Mouse (Mus musculus) ES-CJ7 (cell line): Measurements from ENCODE around the gene 9130213A22Rik.
"Not testable (repeated sequence)": the region's sequence is repeated elsewhere in the genome, so short reads cannot be mapped to it uniquely, and the experiment has no call there.

ENCODE experiments used
- DNase-seq: peaks from one replicate; pipeline ENCODE4 v3.0.0; 2011; ENCODE audit warnings: low read depth, low spot score

9130213A22Rik gene

DNA sequence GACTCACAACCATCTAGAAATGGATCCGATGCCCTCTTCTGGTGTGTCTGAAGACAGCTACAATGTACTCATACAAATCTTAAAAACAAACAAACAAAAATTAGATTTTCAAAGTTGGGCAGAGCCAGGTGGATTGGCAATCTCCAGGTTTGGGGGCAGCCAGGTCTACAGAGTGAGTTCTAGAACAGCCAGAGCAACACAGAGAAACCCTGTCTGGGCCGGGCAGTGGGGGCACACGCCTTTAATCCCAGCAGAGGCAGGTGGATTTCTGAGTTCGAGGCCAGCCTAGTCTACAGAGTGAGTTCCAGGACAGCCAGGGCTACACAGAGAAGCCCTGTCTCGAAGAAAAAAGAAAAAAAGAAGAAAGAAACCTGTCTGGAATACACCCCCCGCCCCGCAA lies 28.5 kb downstream of the 9130213A22Rik start:
- DNase-seq, result not testable (repeated sequence)

GRCm38 (mm10) chr11:69092871-69093270 lies 29.5 kb downstream of the 9130213A22Rik start:
- peak; percentile 60 for DNase-seq

DNA sequence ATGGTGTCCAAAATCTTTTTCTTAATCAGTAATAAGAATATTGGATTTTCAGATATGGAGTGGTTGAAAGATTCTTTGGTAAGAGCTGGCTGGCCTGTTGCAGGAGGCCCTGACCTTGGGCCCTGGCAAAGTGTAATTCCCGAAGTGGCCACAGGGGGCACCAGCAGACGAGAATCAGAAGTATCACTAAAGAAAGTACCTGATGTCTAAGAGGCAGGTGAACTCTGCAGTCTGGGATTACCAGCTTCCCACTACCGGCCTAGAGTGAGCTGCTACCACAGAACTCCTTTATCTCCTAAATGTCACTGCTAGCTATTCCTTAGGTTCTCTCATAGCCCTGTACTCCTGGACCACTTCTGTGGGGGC lies 30.0 kb downstream of the 9130213A22Rik start:
- DNase-seq, result peak; percentile 83

- no peak for DNase-seq
Measured at GRCm38 (mm10) chr11:69091566-69092385, 30.6 kb downstream of the 9130213A22Rik start.

DNA sequence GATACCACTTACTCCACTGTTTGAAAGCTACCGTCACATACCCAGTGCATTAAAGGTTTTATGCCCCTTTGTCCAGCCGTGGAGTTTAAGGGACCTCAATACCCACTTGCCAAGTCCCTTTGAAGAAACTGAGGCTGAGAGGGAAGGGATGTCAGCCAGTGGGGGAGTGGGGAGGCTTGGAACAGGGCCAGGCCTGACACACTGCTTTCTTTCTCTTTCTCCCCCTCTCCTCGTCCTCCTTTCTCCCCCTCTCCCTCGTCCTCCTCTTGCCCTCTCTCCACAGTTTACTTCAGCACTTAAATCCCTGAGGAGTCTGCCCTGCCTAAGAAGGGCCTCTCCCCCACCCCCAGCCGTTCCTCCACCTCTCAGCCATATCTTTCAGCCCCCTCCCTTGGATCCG lies 32.0 kb downstream of the 9130213A22Rik start:
- no peak for DNase-seq

DNA sequence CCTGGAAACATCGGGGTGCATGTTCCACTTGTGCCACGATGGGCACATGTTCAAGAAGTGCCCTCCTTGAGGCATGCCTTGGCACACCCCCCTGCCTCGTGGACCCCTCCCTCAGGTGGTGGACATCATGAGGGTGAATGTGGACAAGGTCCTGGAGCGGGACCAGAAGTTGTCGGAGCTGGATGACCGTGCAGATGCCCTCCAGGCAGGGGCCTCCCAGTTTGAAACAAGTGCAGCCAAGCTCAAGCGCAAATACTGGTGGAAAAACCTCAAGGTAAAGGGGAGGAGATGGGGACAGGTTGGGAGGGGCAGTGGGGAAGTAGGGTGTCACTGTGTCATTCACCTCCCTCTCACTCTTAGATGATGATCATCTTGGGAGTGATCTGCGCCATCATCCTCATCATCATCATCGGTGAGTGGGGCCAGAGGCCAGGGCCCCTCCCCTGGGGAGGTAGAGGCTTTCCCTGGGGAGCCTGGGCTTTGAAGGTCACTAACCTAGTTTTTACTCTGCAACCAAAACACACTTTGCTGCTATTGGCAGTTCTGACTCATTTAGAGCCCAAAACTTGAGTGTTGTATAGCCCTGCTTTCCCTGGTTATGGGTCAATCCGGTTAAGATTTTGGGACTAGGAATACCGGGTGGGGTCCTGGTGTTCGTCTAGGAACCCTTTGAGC lies 32.6 kb downstream of the 9130213A22Rik start:
- no peak for DNase-seq

GRCm38 (mm10) chr11:69088856-69089615 lies 33.4 kb downstream of the 9130213A22Rik start:
- DNase-seq, result no peak

GRCm38 (mm10) chr11:69088103-69088855 lies 34.1 kb downstream of the 9130213A22Rik start, which contains the start of gene Vamp2:
Gene Vamp2 (plus strand): TSS chr11:69088490.
- peak; percentile 81 for DNase-seq

DNA sequence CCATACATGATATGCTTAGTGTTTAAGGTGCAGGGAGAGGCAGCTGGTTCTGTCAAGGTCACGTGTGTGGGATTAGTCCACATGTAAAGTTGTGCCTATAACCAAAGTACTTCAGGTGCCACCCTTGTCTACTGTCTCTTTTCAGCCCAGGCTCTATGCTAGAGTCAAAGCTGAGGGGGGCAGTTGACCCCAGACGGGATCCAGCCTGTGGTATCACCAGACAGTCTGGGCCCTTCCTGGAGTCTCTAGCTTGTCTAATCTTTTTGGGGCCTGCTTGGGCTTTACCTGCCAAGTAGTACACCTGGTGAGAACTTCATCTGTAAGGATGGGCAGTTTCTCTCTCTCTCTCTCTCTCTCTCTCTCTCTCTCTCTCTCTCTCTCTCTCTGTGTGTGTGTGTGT lies 34.8 kb downstream of the 9130213A22Rik start:
- DNase-seq, result no peak

DNA sequence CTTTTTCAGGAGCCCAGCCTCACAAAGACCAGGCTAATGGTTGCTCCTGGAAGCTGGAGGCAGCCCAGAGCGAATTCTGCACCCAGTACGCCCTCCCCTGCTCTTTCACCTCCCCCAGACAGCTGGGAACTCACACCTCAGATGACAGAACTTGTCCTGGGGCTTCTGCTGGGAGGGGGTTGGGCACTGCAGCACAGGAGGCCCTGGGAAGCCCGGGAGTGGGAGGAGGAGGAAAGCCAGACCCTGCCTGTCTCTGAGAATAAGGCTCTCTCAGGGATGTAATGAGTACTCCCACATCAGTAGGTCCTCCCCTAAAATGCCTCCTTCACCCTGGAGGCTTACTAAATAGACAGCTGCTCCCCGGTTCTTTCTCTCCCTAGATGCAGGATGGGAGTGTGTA lies 35.3 kb downstream of the 9130213A22Rik start:
- no peak for DNase-seq

- no peak for DNase-seq
Measured at GRCm38 (mm10) chr11:69086390-69086789, 36.0 kb downstream of the 9130213A22Rik start.

DNA sequence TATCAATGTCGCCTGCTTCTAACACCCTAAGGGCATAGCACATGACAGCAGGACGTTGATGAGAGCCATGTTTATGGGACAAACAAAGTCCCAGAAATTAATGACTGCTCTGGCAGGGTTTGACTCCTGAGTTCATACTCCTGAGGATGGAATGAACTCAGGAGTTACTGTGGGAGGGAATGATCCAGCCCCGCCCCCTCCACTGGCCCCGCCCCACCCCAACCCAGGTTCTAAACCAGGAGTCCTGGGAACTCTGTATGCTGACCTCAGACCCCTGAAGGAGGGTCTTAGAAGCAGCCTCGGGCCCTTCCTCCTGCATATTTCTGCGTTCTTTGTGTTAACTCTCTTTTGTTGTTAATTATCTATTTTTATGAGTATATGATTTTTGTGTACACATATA lies 36.8 kb downstream of the 9130213A22Rik start:
- DNase-seq, result no peak

GRCm38 (mm10) chr11:69081613-69082012 lies 40.8 kb downstream of the 9130213A22Rik start:
- no peak for DNase-seq

DNA sequence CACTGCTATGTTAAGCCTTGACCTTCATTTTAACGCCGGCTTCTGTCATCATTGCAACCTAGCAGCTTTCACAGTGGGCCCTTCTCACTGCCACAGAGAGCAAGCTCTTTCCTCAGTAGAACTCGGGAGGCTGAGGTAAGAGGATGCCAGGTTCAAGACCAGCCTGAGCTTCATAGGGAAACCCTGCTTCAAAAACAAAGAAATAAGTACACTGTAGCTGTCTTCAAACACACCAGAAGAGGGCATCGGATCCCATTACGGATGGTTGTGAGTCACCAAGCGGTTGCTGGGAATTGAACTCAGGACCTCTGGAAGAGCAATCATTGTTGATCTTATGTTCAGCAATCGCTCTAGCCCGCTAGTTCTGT lies 41.5 kb downstream of the 9130213A22Rik start:
- DNase-seq, result peak; percentile 72

- DNase-seq, result no peak
Measured at GRCm38 (mm10) chr11:69080102-69080854, 42.1 kb downstream of the 9130213A22Rik start.

DNA sequence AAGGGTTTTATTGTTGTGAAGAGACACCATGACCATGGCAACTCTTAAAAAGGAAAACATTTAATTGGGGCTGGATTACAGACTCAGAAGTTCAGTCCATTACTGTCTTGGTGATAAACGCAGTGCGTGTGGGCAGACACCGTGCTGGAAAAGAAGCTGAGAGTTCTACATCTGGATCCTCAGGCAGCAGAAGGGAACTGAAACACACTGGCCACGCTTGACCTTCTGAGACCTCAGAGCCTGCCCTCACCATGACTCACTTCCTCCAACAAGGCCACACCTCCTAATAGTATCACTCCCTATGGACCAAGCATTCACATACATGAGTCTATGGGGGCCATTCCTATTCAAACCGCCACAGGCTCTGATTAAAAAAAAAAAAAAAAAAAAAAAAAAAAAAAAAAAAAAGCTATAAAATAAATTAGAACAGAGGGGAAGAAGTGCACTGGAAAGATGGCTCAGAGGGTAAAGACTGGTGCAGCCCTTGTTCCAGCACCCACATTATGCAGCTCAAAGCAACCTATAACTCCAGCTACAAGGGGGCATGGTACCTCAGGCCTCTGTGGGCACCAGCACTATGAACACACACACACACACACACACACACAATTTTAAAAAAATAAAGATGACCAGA lies 43.5 kb downstream of the 9130213A22Rik start:
- no peak for DNase-seq

GRCm38 (mm10) chr11:69078041-69078440 lies 44.3 kb downstream of the 9130213A22Rik start:
- DNase-seq, result no peak

GRCm38 (mm10) chr11:69077316-69077715 lies 45.1 kb downstream of the 9130213A22Rik start:
- no peak for DNase-seq

GRCm38 (mm10) chr11:69076572-69076971 lies 45.8 kb downstream of the 9130213A22Rik start:
- no peak for DNase-seq

DNA sequence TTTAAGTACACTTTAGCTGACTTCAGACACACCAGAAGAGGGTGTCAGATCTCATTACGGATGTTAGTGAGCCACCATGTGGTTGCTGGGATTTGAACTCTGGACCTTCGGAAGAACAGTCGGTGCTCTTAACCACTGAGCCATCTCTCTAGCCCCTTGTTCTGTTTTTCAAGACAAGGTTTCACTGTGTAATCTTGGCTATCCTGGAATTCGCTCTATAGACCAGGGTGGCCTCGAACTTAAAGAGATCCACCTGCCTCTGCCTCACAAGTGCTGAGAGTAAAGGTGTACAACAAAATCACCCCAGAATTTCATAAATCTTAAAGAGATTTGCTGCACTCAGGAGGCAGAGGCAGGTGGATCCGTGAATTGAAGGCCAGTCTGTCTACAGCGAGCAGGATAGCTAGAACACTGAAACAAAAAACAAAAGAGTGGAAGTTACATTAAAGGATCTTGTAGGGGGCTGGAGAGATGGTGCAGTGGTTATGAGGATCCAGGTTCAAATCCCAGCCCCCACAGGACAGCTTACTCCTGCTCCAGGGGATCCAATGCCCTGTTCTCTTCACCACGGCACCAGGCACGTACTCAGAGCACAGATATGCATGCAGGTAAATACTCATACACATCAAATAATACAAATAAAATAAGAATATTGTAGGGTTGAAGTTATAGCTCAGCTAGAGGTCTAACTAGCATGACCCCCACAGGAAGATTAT lies 46.5 kb downstream of the 9130213A22Rik start:
- peak; percentile 90 for DNase-seq
